Mouse (Mus musculus) c-Kit-positive CD71-negative TER-119-negative erythroid progenitor cells, embryonic 14.5 days (primary cell): ENCODE results near the gene Spns2.

ENCODE experiments used
- DNase-seq: peaks from one replicate; pipeline ENCODE4 v3.0.0-alpha.2; 2013; ENCODE audit warnings: low read depth

Spns2 gene

DNA sequence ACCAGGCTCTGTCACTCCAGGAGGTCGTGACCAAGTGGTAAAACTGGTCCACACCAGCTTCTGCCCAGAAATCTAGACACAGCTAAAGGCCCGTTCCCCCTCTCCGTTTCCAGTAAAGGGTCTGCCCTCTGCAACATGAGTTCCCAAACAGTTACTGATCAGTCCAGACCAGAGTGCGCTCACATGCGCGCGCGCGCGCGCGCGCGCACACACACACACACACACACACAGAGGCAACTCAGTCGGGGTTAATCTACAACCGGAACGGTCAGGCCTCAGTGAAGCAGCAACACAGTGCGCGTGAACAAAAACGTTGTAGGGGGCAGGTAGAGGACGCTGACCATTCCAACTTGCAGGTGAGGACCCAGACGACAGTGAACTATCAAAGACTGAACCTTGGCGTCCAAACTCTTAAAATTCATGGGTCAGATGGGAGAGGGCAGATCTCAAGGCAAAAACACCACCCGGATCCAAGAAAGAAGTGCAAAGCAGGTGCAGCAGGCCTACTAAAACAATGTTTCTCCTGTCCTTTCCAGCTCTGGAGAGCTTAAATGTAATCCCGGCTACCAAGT, 79.1 kb downstream of the Spns2 start:
- no peak for DNase-seq

DNA sequence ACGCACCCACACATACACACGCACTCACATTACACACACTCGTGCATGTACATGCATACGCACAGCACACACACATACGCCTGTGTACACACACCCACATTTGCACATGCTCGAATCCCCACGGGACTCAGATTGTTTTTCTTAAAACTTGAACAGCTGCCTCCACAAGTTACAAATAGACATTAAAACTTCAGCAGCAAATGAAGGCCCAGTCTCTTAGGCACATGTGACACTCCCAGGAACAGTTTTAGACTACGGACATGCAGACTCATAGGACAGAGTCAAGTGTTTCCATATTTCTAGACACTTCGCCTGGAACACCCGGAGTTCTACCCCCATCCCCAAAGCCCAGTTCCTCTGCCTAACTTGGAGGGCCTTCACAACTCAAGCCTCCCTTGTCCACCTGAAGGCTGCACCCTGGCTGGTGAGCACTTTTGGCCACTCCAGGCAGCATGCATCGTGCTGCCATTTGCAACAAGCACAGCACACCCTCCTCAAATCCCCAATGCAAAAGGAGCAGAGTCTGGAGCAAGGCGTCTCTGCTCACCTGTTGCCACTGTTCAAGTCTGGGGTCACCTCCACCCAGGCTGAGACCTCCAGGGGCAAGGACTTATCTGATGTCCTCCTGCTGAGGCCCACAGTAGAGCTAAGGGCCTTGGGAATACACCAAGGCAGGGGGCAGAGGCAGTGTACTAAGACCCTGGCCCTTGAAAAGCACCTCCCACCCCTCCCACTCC, 79.9 kb downstream of the Spns2 start:
- DNase-seq, result no peak

DNA sequence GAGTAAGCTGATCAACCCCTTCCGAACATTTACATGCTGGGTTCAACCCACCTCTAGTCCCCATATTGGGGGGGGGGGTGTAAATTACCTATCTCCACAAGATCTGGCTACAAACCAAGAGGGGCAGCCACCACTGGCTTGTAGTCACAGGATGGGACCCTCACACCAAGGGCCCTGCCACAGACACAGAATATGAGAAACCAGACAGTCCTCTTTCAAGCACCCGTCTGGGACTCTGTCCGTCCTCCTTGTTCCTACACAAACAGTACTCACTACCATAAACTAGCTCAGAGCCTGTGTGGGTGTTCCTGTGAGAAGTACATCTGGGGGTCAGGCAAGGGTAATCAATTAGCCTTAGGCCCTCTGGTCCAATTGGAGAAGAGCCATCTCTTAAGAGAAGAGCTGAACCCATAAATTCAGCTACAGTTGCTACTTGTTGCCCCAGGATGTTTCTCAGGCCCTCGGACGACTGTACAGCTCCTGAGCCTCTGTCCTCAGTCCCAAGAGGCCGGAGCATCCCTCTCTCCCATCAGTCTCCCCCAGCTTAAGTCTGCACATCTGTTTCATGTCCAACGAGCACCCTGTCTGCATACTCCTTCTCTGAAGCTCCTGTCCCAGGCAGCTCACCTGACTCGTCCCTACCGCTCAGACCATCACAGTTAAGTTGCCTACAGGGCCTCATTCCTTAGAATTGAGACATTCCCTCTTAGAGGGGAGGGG, 81.1 kb downstream of the Spns2 start:
- no peak for DNase-seq

DNA sequence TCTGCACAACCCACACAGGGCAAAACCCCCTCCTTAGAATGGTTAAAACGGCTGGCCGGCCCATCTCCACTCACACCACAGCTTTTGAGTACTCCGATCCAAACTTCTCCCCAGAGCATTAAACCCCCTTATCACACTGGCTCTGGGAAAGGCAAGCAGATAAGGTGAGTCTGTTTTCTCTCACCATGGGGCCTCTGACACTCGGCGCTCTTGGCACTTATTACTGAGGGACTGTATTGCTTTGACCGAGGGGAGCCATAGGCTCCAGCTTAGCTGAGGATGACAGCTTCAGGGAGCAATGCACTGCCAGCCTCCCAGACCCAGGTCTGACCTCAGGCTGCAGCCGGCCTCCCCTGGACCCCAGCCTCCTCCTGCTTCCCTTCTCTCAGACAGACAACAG, 82.1 kb downstream of the Spns2 start:
- DNase-seq, result no peak

DNA sequence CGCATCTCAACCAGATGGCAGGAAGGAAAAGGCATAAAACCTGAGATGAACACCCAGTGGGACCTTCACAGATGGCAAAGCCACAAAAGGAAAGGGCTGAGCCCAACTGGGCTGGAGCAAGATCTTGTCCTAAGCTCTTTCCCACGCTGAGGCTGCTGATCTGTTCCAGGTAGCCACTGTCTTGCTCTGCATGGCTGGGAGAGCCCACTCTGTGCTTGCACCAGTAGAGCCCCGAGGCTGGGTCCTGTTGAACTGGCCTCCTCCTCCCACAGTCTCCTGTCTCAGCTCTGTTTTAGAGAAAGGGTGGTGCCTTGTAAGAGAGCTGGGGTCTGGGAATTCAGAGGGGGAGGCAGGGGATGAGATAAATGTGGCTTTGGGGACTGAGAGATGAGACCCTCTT, 82.6 kb downstream of the Spns2 start:
- DNase-seq, result no peak

DNA sequence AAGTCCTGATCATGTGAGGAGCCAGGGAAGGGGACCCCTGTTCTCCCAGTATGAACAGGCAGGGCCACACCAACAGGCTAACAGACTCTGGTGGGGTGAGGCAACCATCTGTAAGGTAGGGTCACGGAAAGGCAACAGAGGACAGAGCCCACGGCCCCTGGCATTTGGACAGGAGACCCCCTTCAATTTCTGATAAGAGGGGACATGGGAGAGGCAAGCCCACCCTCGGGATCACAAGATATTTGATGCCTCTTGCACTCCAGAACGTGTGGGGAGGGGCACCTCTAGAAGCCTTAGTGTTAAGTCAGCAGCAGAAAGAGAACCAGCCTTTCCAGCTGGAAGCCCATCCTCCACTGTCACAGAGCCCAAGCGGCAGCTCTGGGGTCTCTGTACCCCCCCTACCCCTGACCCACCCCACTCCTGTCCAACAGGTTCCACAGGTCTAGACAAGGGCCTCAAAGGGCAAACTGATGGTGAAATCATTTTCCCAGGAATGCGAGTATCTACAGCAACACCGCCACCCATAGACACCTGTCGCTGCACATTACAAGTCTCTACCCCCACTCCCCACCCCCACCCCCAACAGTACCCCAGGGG, 83.5 kb downstream of the Spns2 start:
- no peak for DNase-seq

DNA sequence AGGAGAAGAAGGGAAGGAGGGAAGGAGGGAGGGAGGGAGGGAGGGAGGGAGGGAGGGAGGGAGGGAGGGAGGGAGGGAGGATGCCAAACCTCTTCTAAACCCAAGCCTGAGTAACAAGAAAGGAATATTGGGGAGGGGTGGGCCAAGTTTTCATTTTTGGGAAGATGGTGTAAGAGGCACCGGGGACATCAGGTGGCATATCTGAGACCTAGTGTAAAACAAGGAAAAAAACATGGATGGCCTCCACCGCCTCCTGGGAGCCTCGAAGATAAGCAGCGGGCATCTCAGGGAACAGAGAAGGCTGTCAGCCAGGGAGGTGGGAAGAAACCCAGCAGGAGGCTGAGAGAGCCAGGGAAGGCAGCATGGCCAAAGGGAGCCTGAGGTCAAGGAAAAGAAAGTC, 84.2 kb downstream of the Spns2 start:
- no peak for DNase-seq

DNA sequence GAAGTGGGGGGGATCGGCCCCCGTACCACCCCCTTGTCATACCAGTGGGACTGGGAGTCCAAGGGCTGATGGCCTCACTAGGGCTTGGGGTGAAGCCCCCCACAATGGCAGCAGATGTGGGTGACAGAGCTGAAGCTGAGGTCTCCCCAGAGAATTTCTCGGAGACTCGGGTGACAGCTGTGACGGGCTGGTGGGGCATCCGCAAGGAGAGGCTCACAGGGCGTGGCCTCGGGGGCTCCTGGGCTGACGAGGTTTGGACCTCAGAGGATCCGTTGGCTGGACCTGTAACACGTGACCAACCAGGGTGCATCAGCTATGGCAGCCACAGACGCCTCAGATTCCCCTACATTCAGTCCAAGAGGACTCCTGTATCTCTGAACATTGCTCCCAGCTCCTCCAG, 86.7 kb downstream of the Spns2 start:
- no peak for DNase-seq

DNA sequence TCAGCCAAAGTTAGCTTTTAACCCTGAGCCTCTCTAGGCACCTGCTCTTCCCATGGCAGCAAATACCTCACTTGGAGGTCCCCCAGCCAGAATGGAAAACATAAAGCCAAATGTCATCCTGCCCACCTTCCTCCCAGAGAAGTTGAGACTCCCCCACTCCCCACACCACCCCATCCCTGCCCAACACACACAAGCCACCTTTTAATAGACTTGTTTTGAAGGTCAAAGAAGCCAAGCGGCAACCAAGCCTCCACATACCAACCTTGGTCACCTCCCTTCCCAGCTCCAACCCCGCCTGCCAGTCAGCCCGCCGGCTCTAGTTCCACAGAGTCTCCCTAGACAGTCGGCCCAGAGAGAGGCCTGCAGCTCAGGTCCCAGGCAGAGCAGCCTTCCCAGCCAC, 87.7 kb downstream of the Spns2 start:
- no peak for DNase-seq
